Mouse (Mus musculus): ENCODE measurements around the gene Gm20683.

GRCm38 (mm10) chr17:25833291-25833663, 8.3 kb downstream of the Gm20683 start, which contains the start of gene Stub1:
- no peak for TF ChIP-seq CTCF (IDR thresholded peaks at IDR 0.05; ENCODE audit: insufficient read depth, low read length)
- TF ChIP-seq POLR2A (IDR thresholded peaks at IDR 0.05; ENCODE audit: borderline replicate concordance, extremely low read depth, low read depth, low read length), result no peak; the same call in 1 of the 2 replicates
